Mouse (Mus musculus): ENCODE measurements around the gene Purb. TPM values are rescaled to one million over a fixed set of nuclear protein-coding genes. Genes with fewer than 3 reads are reported as not detected.

The Purb gene
- polyA plus RNA-seq (2017; shearing (Covaris generic)): 33.1 TPM

DNA sequence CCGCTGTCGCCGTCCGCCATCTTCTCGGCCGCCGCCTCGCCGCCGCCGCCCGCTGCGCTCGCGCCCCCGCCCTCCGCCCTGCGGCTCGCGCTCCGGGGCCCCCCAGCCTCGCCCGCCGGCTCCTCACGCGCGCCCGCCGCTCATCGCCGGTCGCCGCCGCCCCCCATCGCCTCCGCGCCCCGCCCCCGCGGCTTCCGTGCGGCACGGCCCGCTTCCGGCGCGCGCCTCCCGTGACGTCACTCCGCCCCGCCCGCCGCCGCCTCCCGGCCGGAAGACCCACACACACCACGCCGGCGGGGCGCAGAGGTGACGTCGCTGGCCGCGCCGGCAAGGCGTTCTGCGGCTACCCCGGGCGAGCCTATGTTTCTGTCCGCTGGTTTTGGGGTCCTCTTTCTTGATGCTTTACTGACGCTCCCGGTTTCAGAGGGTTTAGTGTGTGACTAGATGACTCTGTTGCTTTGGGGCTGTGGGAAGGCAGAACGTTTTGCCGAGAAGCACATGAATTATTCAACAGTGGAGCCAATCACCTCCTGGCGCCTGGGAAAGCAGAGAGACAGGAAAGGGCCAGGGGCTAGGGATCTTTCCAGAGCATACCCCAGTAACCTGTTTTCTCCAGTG, at the start of gene Purb:
Gene Purb, minus strand, starts transcription at position 51 of the 618 bp plus-strand sequence.

DNA sequence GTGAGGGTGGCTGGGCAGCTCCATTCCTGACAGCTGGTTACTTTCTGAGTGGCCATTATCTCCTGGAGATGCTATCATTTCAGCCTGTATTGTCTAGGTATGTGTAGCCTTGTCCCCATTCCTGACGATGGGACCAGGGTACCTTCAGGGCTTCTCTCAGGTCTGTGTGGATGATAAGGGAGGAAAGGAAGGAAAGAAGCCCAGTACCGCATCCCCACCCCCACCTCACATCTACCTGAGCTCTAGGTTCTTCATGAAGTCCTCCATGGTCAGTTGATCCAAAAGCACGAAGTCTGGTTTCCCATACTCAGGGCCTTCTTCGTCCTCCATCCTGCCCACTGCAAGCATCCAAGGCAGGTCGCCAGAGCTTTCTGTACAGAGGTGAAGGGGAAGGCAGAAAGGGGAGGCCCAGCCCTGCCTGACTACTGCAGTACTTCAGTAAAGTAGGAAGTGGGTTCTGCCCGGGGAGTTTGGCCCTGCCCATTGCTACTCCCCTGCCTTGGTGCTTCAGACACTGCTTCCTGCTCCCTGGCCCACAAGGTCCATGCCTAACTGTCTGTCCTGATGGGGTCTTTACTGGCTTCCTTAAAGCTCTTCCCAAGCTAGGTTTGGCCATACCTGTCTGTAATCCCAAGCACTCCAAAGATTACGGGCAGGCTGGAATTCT, 44.9 kb upstream of the Purb start, which contains the start of gene Myo1g:
Gene Myo1g, minus strand, starts transcription at position 459 of the 667 bp plus-strand sequence.

DNA sequence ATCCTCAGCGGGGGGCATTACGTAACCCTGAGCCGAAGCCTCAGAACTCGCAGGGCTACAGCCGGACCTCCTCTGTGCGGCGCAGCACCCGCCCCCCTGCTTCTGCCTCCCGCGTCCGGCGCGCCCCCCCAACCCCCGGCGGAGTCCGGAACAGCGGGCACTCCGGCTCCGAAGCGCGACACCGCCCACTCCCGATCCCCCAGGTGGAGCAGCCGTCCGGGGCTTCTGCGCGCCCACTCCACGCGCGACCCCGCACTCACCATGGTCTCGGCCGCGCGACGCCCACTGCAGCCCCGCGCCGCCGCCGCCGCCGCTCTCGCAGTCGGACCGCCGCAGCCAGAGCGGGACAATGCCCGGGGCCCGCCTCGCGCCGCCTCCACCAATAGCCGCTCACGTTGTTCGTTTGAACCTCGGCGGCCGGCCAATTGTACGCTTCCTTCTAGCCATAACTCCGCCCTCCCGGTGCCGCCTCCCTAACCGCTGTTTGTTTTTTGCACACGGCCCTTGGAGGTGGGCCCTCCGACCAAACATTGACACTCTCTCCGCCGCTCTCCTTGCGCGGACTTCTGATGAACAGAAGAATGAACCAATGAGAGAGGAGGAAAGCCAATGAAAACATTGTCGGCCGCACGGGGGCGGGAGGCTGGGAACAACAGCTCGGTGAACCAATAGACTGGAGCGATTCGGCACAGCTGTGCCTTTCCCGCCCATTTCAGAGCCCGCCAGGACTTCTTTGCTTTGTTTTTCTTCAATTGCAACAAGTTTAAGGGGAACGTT, 31.5 kb downstream of the Purb start, which contains the start of gene H2afv:
Gene H2afv, minus strand, starts transcription at position 367 of the 777 bp plus-strand sequence.

Other genes starting within 250 kb of the Purb start
- gene Npc1l1, start 245.8 kb downstream of the Purb start, polyA plus RNA-seq (2017; shearing (Covaris generic)): 0.11 TPM
- 60.2 TPM for gene Ddx56, start 208.1 kb downstream of the Purb start, polyA plus RNA-seq (2017; shearing (Covaris generic))
- gene Tmed4, start 201.0 kb downstream of the Purb start, polyA plus RNA-seq (2017; shearing (Covaris generic)): 43.1 TPM
- 245 TPM for gene Ogdh, start 184.3 kb downstream of the Purb start, polyA plus RNA-seq (2017; shearing (Covaris generic))
- gene Zmiz2, start 86.8 kb downstream of the Purb start, polyA plus RNA-seq (2017; shearing (Covaris generic)): 73.4 TPM
- gene Ppia, start 60.5 kb downstream of the Purb start, polyA plus RNA-seq (2017; shearing (Covaris generic)): 3,980 TPM
- gene H2afv, start 31.5 kb downstream of the Purb start, polyA plus RNA-seq (2017; shearing (Covaris generic)): 142 TPM
- gene Myo1g, start 45.0 kb upstream of the Purb start, polyA plus RNA-seq (2017; shearing (Covaris generic)): 191 TPM
- gene Ccm2, start 71.0 kb upstream of the Purb start, polyA plus RNA-seq (2017; shearing (Covaris generic)): 245 TPM
- 0.18 TPM for gene Nacad, start 130.1 kb upstream of the Purb start, polyA plus RNA-seq (2017; shearing (Covaris generic))
- 15.1 TPM for gene Tbrg4, start 150.2 kb upstream of the Purb start, polyA plus RNA-seq (2017; shearing (Covaris generic))
- gene Wap, start 162.7 kb upstream of the Purb start, polyA plus RNA-seq (2017; shearing (Covaris generic)): not detected
- gene Ramp3, start 182.6 kb upstream of the Purb start, polyA plus RNA-seq (2017; shearing (Covaris generic)): 609 TPM

Data from effector memory CD4-positive, alpha-beta T cell, adult 7 months (primary cell).